Comparison of ENCODE assay signal across 21 mouse cellular contexts in genomic region chr1:193159163-193159562, GRCm38 (mm10). TPM values are rescaled to one million over a fixed set of nuclear protein-coding genes. Genes with fewer than 3 reads are reported as not detected.
DNase-seq lines count a peak whose midpoint lies in the region; ATAC-seq lines count a peak whose summit lies in the region.
"Had no signal": no experiment of that assay in that cellular context is flagged by ENCODE, and none has a peak within 500 bp of the region (broad histone marks: within the 10 kb centered on the region; RNA-seq: fewer than 3 reads in every experiment).

No protein-coding gene starts in this region.

- no peaks in the 10 kb centered on the region for H3K36me3 ChIP-seq in embryonic facial prominence, embryonic 13.5 days
- H3K36me3 ChIP-seq in embryonic facial prominence, embryonic 10.5 days (replicated peaks) = no peaks in the 10 kb centered on the region
- H3K36me3 ChIP-seq: embryonic facial prominence, embryonic 15.5 days; midbrain, embryonic 12.5 days; neural tube, embryonic 12.5 days had no signal

- H3K4me3 ChIP-seq in embryonic facial prominence, embryonic 13.5 days = no peak overlapping the region
- H3K4me3 ChIP-seq in embryonic facial prominence, embryonic 10.5 days = no peak overlapping the region
- H3K4me3 ChIP-seq: embryonic facial prominence, embryonic 15.5 days; midbrain, embryonic 12.5 days; neural tube, embryonic 12.5 days had no signal

- H3K27me3 ChIP-seq in embryonic facial prominence, embryonic 13.5 days = peaks cover 11% of the 10 kb centered on the region
- peaks cover 25% of the 10 kb centered on the region for H3K27me3 ChIP-seq in embryonic facial prominence, embryonic 10.5 days (replicated peaks; ENCODE audit: low read depth, poor library complexity, severe bottlenecking)

- peaks cover 37% of the 10 kb centered on the region for H3K4me1 ChIP-seq in embryonic facial prominence, embryonic 13.5 days
- peaks cover 24% of the 10 kb centered on the region for H3K4me1 ChIP-seq in embryonic facial prominence, embryonic 10.5 days

- ATAC-seq in embryonic facial prominence, embryonic 13.5 days (ENCODE audit: insufficient number of reproducible peaks, insufficient read depth, low FRiP score, low TSS enrichment, low read depth) = no peak
- peak; percentile 60 for ATAC-seq in activated CD4-positive, CD25-positive, alpha-beta regulatory T cell, adult 4 months
- ATAC-seq: forebrain, embryonic 14.5 days; hindbrain, embryonic 16.5 days had no signal

- H3K9me3 ChIP-seq in embryonic facial prominence, embryonic 13.5 days = no peaks in the 10 kb centered on the region
- no peaks in the 10 kb centered on the region for H3K9me3 ChIP-seq in embryonic facial prominence, embryonic 10.5 days
- H3K9me3 ChIP-seq: embryonic facial prominence, embryonic 15.5 days; midbrain, embryonic 12.5 days; neural tube, embryonic 12.5 days had no signal

- no peak overlapping the region for H3K27ac ChIP-seq in embryonic facial prominence, embryonic 13.5 days
- no peak overlapping the region for H3K27ac ChIP-seq in embryonic facial prominence, embryonic 10.5 days (replicated peaks)
- H3K27ac ChIP-seq: embryonic facial prominence, embryonic 15.5 days; midbrain, embryonic 12.5 days; neural tube, embryonic 12.5 days had no signal

- no peak overlapping the region for H3K4me2 ChIP-seq in embryonic facial prominence, embryonic 13.5 days
- H3K4me2 ChIP-seq: embryonic facial prominence, embryonic 15.5 days; heart, embryonic 11.5 days; midbrain, embryonic 12.5 days; neural tube, embryonic 12.5 days had no signal

- H3K9ac ChIP-seq in embryonic facial prominence, embryonic 13.5 days = peak overlapping the region; percentile 37; the same call in 1 of the 2 replicates
- H3K9ac ChIP-seq: embryonic facial prominence, embryonic 15.5 days; midbrain, embryonic 12.5 days; neural tube, embryonic 12.5 days had no signal

- DNase-seq in embryonic facial prominence, embryonic 10.5 days (ENCODE audit: low spot score) = no peak
- peak; percentile 28 for DNase-seq in lung, postnatal 36 days
- DNase-seq in lung, postnatal 14 days = no peak
- DNase-seq in naive thymus-derived CD4-positive, alpha-beta T cell, adult 2 months (ENCODE audit: low read depth) = peak; percentile 46
- DNase-seq in right cerebral cortex, postnatal 4 days = no peak
- no peak for DNase-seq in adrenal gland, adult (ENCODE audit: inconsistent age in 2 of 2, low spot score in 1 of 2)
- DNase-seq: adrenal gland, adult 8-10 months; cerebellum, adult 8-10 months; cerebellum, postnatal 36 days; embryo, embryonic 11 days; kidney, adult 8-10 months; kidney, postnatal 10 days; right cerebral cortex, postnatal 25 days had no signal

- WGBS in embryonic facial prominence, embryonic 13.5 days = 50% methylated on average over 3 of the region's 3 CpGs
- 64% methylated on average over 3 of the region's 3 CpGs for WGBS in embryonic facial prominence, embryonic 10.5 days

RNA-seq across cellular contexts. Expression of gene Irf6, which starts 6.3 kb away (rescaled TPM):
- polyA plus RNA-seq in embryonic facial prominence, embryonic 13.5 days (2015; fragmentation: Nextera tagmentation; extraction: Ambion mirVana) = 33.4 and 37.7 TPM in 2 replicates
- 9.0 and 11.1 TPM in 2 replicates for polyA plus RNA-seq in embryonic facial prominence, embryonic 10.5 days (2016; fragmentation: Nextera tagmentation; extraction: Ambion mirVana)
- 1 to 10 TPM; 3.5 to 5.9 TPM for polyA plus RNA-seq in activated CD4-positive, CD25-positive, alpha-beta regulatory T cell, adult 4 months (2017; shearing (Covaris generic))

RNA-seq across cellular contexts. Expression of gene A130010J15Rik, which starts 8.7 kb away (rescaled TPM):
- 18.9 and 19.2 TPM in 2 replicates for polyA plus RNA-seq in embryonic facial prominence, embryonic 13.5 days (2015; fragmentation: Nextera tagmentation; extraction: Ambion mirVana)
- 16.4 and 18.0 TPM in 2 replicates for polyA plus RNA-seq in embryonic facial prominence, embryonic 10.5 days (2016; fragmentation: Nextera tagmentation; extraction: Ambion mirVana)
- 10 to 100 TPM in 1 of 2 experiments, 1 to 10 TPM in 1; 9.8 to 16.4 TPM for polyA plus RNA-seq in activated CD4-positive, CD25-positive, alpha-beta regulatory T cell, adult 4 months (2017; shearing (Covaris generic))

RNA-seq across cellular contexts. Expression of gene Diexf, which starts 29.1 kb away (rescaled TPM):
- polyA plus RNA-seq in embryonic facial prominence, embryonic 13.5 days (2015; fragmentation: Nextera tagmentation; extraction: Ambion mirVana) = 9.7 and 13.5 TPM in 2 replicates
- polyA plus RNA-seq in embryonic facial prominence, embryonic 10.5 days (2016; fragmentation: Nextera tagmentation; extraction: Ambion mirVana) = 10.2 and 10.6 TPM in 2 replicates
- 1 to 10 TPM; 6.8 to 7.1 TPM for polyA plus RNA-seq in activated CD4-positive, CD25-positive, alpha-beta regulatory T cell, adult 4 months (2017; shearing (Covaris generic))

RNA-seq across cellular contexts. Expression of gene Traf3ip3, which starts 42.3 kb away (rescaled TPM):
- polyA plus RNA-seq in embryonic facial prominence, embryonic 13.5 days (2015; fragmentation: Nextera tagmentation; extraction: Ambion mirVana) = 3.4 and 4.7 TPM in 2 replicates
- 0.71 and 0.88 TPM in 2 replicates for polyA plus RNA-seq in embryonic facial prominence, embryonic 10.5 days (2016; fragmentation: Nextera tagmentation; extraction: Ambion mirVana)
- 100 to 1,000 TPM; 269 to 282 TPM for polyA plus RNA-seq in activated CD4-positive, CD25-positive, alpha-beta regulatory T cell, adult 4 months (2017; shearing (Covaris generic))

RNA-seq across cellular contexts. Expression of gene Lamb3, which starts 48.3 kb away (rescaled TPM):
- polyA plus RNA-seq in embryonic facial prominence, embryonic 13.5 days (2015; fragmentation: Nextera tagmentation; extraction: Ambion mirVana) = 6.7 and 9.4 TPM in 2 replicates
- polyA plus RNA-seq in embryonic facial prominence, embryonic 10.5 days (2016; fragmentation: Nextera tagmentation; extraction: Ambion mirVana) = 0.31 and 0.66 TPM in 2 replicates
- 10 to 100 TPM; 17.1 to 18.9 TPM for polyA plus RNA-seq in activated CD4-positive, CD25-positive, alpha-beta regulatory T cell, adult 4 months (2017; shearing (Covaris generic))

Comparison
In these comparisons a context has a peak if more than half of its experiments do, and no peak if none do; other contexts are left out.
1. DNase-seq: peak in lung, postnatal 36 days (single experiment) and naive thymus-derived CD4-positive, alpha-beta T cell, adult 2 months (single experiment); none in embryonic facial prominence, embryonic 10.5 days (single experiment), lung, postnatal 14 days (single experiment), right cerebral cortex, postnatal 4 days (single experiment) and adrenal gland, adult (0 of 2).